Mouse (Mus musculus) kidney, embryonic 14.5 days (tissue): ENCODE measurements around the gene Cpne5. TPM values are rescaled to one million over a fixed set of nuclear protein-coding genes. Genes with fewer than 3 reads are reported as not detected.
"Not testable (repeated sequence)": the region's sequence is repeated elsewhere in the genome, so short reads cannot be mapped to it uniquely, and the experiment has no call there.

ENCODE experiments used
- ATAC-seq: fragments of 200-750 bp; cut with Nextera tagmentation; 2 replicates; pipeline ENCODE4 v1.8.0; 2017; ENCODE audit warnings: moderate number of reproducible peaks, mild to moderate bottlenecking, moderate TSS enrichment, moderate library complexity; ENCODE audit not compliant: low FRiP score, low TSS enrichment
- H3K27ac ChIP-seq: fragments of 300-500 bp; sonication (generic); 2 replicates; pipeline ENCODE4 v1.5.1; 2014; ENCODE audit warnings: low read depth, mild to moderate bottlenecking, low read length, moderate library complexity, mixed read lengths
- H3K27me3 ChIP-seq: fragments of 300-500 bp; sonication (generic); 2 replicates; pipeline ENCODE4 v1.6.1; 2014; ENCODE audit warnings: mild to moderate bottlenecking, low read length; ENCODE audit not compliant: control insufficient read depth, insufficient read depth
- H3K36me3 ChIP-seq: fragments of 300-500 bp; sonication (generic); 2 replicates; pipeline ENCODE4 v1.6.1; 2014; ENCODE audit warnings: low read length, mixed read lengths; ENCODE audit not compliant: control insufficient read depth, insufficient read depth
- H3K4me1 ChIP-seq: fragments of 300-500 bp; sonication (generic); 2 replicates; pipeline ENCODE4 v1.6.1; 2014; ENCODE audit warnings: low read length, mixed read lengths; ENCODE audit not compliant: control insufficient read depth, insufficient read depth
- H3K4me2 ChIP-seq: fragments of 300-500 bp; sonication (generic); replicated peaks from 2 replicates; pipeline ENCODE4 v1.6.1; 2014; ENCODE audit warnings: low read depth, mild to moderate bottlenecking, low read length
- H3K4me3 ChIP-seq: fragments of 300-500 bp; sonication (generic); 2 replicates; pipeline ENCODE4 v1.5.1; 2014; ENCODE audit warnings: mild to moderate bottlenecking, low read length
- H3K9ac ChIP-seq: fragments of 300-500 bp; sonication (generic); 2 replicates; pipeline ENCODE4 v1.6.1; 2014; ENCODE audit warnings: low read depth, mild to moderate bottlenecking, low read length, moderate library complexity
- H3K9me3 ChIP-seq: fragments of 300-500 bp; sonication (generic); 2 replicates; pipeline ENCODE4 v1.6.1; 2016; ENCODE audit warnings: low read length; ENCODE audit not compliant: control insufficient read depth
- WGBS: fragments of 180-500 bp; shearing (Covaris S2); extraction: QIAGEN DNeasy Blood & Tissue Kit; methylation state at CpG from one replicate; pipeline ENCODE4 v1.1.7; 2014; 5-methylcytosine and 5-hydroxymethylcytosine counted together
- polyA plus RNA-seq: library from polyadenylated mRNA; unstranded; fragments of >200 nt; fragmentation: Nextera tagmentation; extraction: Ambion mirVana; gene quantifications from 2 replicates; pipeline ENCODE4 v1.2.1, GENCODE M21; 2014

The Cpne5 gene
- polyA plus RNA-seq, 1 experiment from 2014 or later: 12.3 TPM

- no peak for ATAC-seq
- no peak overlapping the region for H3K27ac ChIP-seq
- no peak overlapping the region for H3K4me3 ChIP-seq
- H3K4me1 ChIP-seq: no peaks in the 10 kb centered on the region
- H3K9ac ChIP-seq: no peak overlapping the region
- H3K4me2 ChIP-seq: no peak overlapping the region
- H3K9me3 ChIP-seq: no peaks in the 10 kb centered on the region
- 89% methylated on average over 5 of the region's 5 CpGs for WGBS
- H3K27me3 ChIP-seq: no peaks in the 10 kb centered on the region
- no peaks in the 10 kb centered on the region for H3K36me3 ChIP-seq
These were observed 126.6 kb downstream of the Cpne5 start for GRCm38 (mm10) chr17:29111332-29111731.

GRCm38 (mm10) chr17:29110356-29110755 lies 127.6 kb downstream of the Cpne5 start:
- H3K9ac ChIP-seq, H3K4me3 ChIP-seq, H3K27me3 ChIP-seq, H3K4me1 ChIP-seq, H3K36me3 ChIP-seq, H3K27ac ChIP-seq, ATAC-seq, H3K4me2 ChIP-seq, H3K9me3 ChIP-seq: not testable (repeated sequence)
- WGBS: 86% methylated on average over 6 of the region's 6 CpGs

Other genes with a start within 250 kb of the Cpne5 start
- gene Stk38, start 230.2 kb downstream of the Cpne5 start, polyA plus RNA-seq: 65.5 and 101 TPM in 2 replicates
- gene Srsf3, start 205.5 kb downstream of the Cpne5 start, polyA plus RNA-seq: 691 and 760 TPM in 2 replicates
- 37.4 and 45.6 TPM in 2 replicates for gene Cdkn1a, start 147.2 kb downstream of the Cpne5 start, polyA plus RNA-seq
- gene Rab44, start 124.0 kb downstream of the Cpne5 start, polyA plus RNA-seq: 0.39 TPM in 1 of 2 replicates, not detected in the other
- 161 and 169 TPM in 2 replicates for gene Ppil1, start 26.0 kb upstream of the Cpne5 start, polyA plus RNA-seq
- gene BC004004, start 30.6 kb upstream of the Cpne5 start, polyA plus RNA-seq: 59.8 and 63.3 TPM in 2 replicates
- 0.32 and 0.90 TPM in 2 replicates for gene Pi16, start 79.5 kb upstream of the Cpne5 start, polyA plus RNA-seq
- gene Mtch1, start 109.8 kb upstream of the Cpne5 start, polyA plus RNA-seq: 297 and 364 TPM in 2 replicates
- gene Fgd2, start 122.7 kb upstream of the Cpne5 start, polyA plus RNA-seq: 9.5 and 9.6 TPM in 2 replicates